In genomic region chr5:107233366-107234354, GRCm38 (mm10) we compare ENCODE assay signal across 9 mouse cellular contexts. TPM values are rescaled to one million over a fixed set of nuclear protein-coding genes. Genes with fewer than 3 reads are reported as not detected.
DNase-seq lines count a peak whose midpoint lies in the region; ATAC-seq lines count a peak whose summit lies in the region.
"Had no signal": no experiment of that assay in that cellular context is flagged by ENCODE, and none has a peak within 500 bp of the region (broad histone marks: within the 10 kb centered on the region; RNA-seq: fewer than 3 reads in every experiment).

No protein-coding gene starts in this region.

- no peaks in the 10 kb centered on the region for H3K27me3 ChIP-seq in heart, embryonic 12.5 days (replicated peaks)
- H3K27me3 ChIP-seq: neural tube, embryonic 13.5 days had no signal

- no peak overlapping the region for H3K4me3 ChIP-seq in heart, embryonic 12.5 days
- H3K4me3 ChIP-seq: neural tube, embryonic 13.5 days had no signal

- DNase-seq in gastrocnemius, postnatal 14 days: peak; percentile 48
- no peak for DNase-seq in gastrocnemius, postnatal 10 days
- peak; percentile 53 to 79 for DNase-seq in kidney, postnatal 25 days
- DNase-seq in thymus, postnatal 36 days: no peak
- no peak for DNase-seq in spleen, postnatal 4 days (ENCODE audit: low spot score in 2 of 2)
- DNase-seq in right cerebral cortex, postnatal 10 days (ENCODE audit: low spot score in 2 of 2): no peak

- 43% methylated on average over 14 of the region's 14 CpGs for WGBS in heart, embryonic 12.5 days

- H3K4me1 ChIP-seq in heart, embryonic 12.5 days (replicated peaks): peaks cover 67% of the 10 kb centered on the region

- H3K9ac ChIP-seq in heart, embryonic 12.5 days: no peak overlapping the region
- H3K9ac ChIP-seq: neural tube, embryonic 13.5 days had no signal

- H3K4me2 ChIP-seq in heart, embryonic 12.5 days: no peak overlapping the region; the same call in 1 of the 2 replicates
- H3K4me2 ChIP-seq: neural tube, embryonic 13.5 days had no signal

- intact Hi-C loops in gastrocnemius, postnatal 14 days (cut with DNase I; ENCODE audit: low total_unique reads): no loop called here

- no peaks in the 10 kb centered on the region for H3K9me3 ChIP-seq in heart, embryonic 12.5 days (replicated peaks)
- H3K9me3 ChIP-seq: neural tube, embryonic 13.5 days had no signal

- no peak for ATAC-seq in heart, embryonic 12.5 days (ENCODE audit: insufficient number of reproducible peaks, low FRiP score)
- ATAC-seq in megakaryocyte progenitor cell, adult 5-6 weeks (replicated peaks; ENCODE audit: poor library complexity): 0 out of 2 replicates have a peak, but pooled peaks have one; percentile 24

- H3K27ac ChIP-seq in heart, embryonic 12.5 days (ENCODE audit: poor library complexity, severe bottlenecking): peak overlapping the region; percentile 48
- H3K27ac ChIP-seq: neural tube, embryonic 13.5 days had no signal

- no peaks in the 10 kb centered on the region for H3K36me3 ChIP-seq in heart, embryonic 12.5 days
- H3K36me3 ChIP-seq: neural tube, embryonic 13.5 days had no signal

RNA-seq across cellular contexts. Expression of gene Tgfbr3, which starts 55.8 kb away (rescaled TPM):
- total RNA-seq in gastrocnemius, postnatal 14 days (2021): 10 to 100 TPM; 31.6 to 32.7 TPM
- total RNA-seq in gastrocnemius, postnatal 10 days (2021): 10 to 100 TPM; 37.3 to 42.6 TPM
- polyA plus RNA-seq in heart, embryonic 12.5 days (2016; fragmentation: Nextera tagmentation; extraction: Ambion mirVana): 38.1 and 38.2 TPM in 2 replicates
- total RNA-seq in megakaryocyte progenitor cell, adult 5-6 weeks (2015): 2.4 and 5.6 TPM in 2 replicates
- total RNA-seq in megakaryocyte progenitor cell, adult 5-6 weeks (2017): 1.7 and 2.8 TPM in 2 replicates

Comparison
In these comparisons a context has a peak if more than half of its experiments do, and no peak if none do; other contexts are left out.
1. DNase-seq: peak in gastrocnemius, postnatal 14 days (single experiment) and kidney, postnatal 25 days (2 of 2); none in gastrocnemius, postnatal 10 days (single experiment), thymus, postnatal 36 days (0 of 2), spleen, postnatal 4 days (0 of 2) and right cerebral cortex, postnatal 10 days (0 of 2).
2. RNA of gene Tgfbr3, which starts 55.8 kb away (total RNA-seq): 37.3 to 42.6 TPM in gastrocnemius, postnatal 10 days and 31.6 to 32.7 TPM in gastrocnemius, postnatal 14 days; 1.7 to 5.6 TPM in megakaryocyte progenitor cell, adult 5-6 weeks; every median in the first group is over 4 times any median in the second.